Mouse (Mus musculus): ENCODE data around the gene Rtbdn. TPM values are rescaled to one million over a fixed set of nuclear protein-coding genes. Genes with fewer than 3 reads are reported as not detected.
A peak's percentile ranks its signal among the peaks of the same experiment; 100 is the strongest.

The Rtbdn gene
- polyA plus RNA-seq, 1 experiment from 2014 or later = 0.15 TPM

DNA sequence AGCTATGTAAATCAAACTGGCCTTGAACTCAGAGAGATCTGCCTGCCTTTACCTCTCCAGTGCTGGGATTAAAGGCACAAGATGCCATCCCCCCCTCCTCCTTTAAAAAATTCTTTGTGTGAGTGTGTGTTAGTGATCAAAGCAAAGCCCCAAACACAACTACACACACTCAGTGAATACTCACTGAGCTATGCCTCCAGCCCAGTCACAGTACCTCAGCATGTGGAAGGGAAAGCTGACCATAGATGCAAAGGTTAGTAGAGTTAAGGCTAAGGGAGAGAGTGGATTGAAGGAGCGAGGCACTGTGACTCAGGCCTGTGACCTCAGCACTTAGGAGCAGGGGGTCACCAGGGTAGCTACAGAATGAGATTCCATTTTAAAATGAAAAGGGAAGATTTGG is 26.3 kb downstream of the Rtbdn start:
- 83% methylated on average over 1 of the region's 1 CpGs for whole genome bisulfite sequencing
- Histone ChIP-seq H3K9me3 (ENCODE audit: control insufficient read depth, low read length) (no peaks in the 10 kb centered on the region), H3K4me3 (ENCODE audit: low read depth, low read length) (no peak overlapping the region), H3K4me2 (no peak overlapping the region), H3K27me3 (ENCODE audit: control insufficient read depth, insufficient read depth, low read length) (peaks cover 15% of the 10 kb centered on the region), H3K4me1 (ENCODE audit: control insufficient read depth, insufficient read depth, low read length) (peaks cover 38% of the 10 kb centered on the region), H3K9ac (ENCODE audit: low read length) (no peak overlapping the region), H3K36me3 (ENCODE audit: control insufficient read depth, insufficient read depth, low read length) (0 out of 2 replicates have a peak, but pooled peaks cover 3% of the 10 kb centered on the region), H3K27ac (ENCODE audit: low read depth, low read length) (no peak overlapping the region)
- ATAC-seq (ENCODE audit: low FRiP score) (no peak), DNase-seq (ENCODE audit: low spot score, missing footprints) (no peak)

DNA sequence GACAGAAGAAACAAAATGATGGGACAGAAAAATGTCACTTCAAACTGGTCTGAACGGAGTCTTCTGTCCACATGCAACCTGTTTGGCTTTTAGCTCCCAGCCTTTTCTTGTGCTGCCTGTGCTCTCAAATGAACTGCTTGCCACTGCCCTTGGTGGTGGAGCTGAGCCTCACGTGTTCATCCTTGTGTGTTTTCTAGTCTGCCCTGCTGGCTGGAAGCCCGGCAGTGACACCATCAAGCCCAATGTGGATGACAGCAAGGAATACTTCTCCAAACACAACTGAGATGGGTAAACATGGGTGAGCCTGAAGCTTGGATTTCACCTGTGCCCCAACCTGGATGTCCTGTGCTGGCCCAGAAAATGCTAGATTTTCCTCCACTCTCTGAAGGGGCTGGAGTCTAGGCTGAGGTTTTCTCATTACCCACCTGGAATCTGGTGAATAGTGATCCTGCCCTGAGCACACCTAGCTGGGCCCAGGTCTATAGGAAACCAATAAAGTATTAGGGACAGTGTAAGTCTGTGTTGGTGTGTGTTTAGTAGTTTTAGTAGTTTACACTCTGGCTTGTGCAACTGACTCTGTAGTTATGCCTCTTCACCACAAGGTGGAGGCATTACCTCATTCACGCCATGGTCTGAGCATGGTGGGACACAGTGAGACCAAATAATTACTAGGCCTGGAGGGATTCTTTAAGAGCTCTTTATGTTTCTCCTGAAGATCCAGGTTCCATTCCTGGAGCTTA is 27.2 kb downstream of the Rtbdn start:
- H3K27ac ChIP-seq (ENCODE audit: low read depth, low read length) = no peak overlapping the region
- 0 out of 2 replicates have a peak, but pooled peaks cover 3% of the 10 kb centered on the region for H3K36me3 ChIP-seq (ENCODE audit: control insufficient read depth, insufficient read depth, low read length)
- peaks cover 24% of the 10 kb centered on the region for H3K27me3 ChIP-seq (ENCODE audit: control insufficient read depth, insufficient read depth, low read length)
- H3K4me2 ChIP-seq = no peak overlapping the region
- WGBS = 61% methylated on average over 4 of the region's 4 CpGs
- H3K9ac ChIP-seq (ENCODE audit: low read length) = no peak overlapping the region
- no peak for ATAC-seq (ENCODE audit: low FRiP score)
- DNase-seq (ENCODE audit: low spot score, missing footprints) = peak; percentile 89
- H3K4me1 ChIP-seq (ENCODE audit: control insufficient read depth, insufficient read depth, low read length) = peaks cover 41% of the 10 kb centered on the region
- no peak overlapping the region for H3K4me3 ChIP-seq (ENCODE audit: low read depth, low read length)
- H3K9me3 ChIP-seq (ENCODE audit: control insufficient read depth, low read length) = no peaks in the 10 kb centered on the region

DNA sequence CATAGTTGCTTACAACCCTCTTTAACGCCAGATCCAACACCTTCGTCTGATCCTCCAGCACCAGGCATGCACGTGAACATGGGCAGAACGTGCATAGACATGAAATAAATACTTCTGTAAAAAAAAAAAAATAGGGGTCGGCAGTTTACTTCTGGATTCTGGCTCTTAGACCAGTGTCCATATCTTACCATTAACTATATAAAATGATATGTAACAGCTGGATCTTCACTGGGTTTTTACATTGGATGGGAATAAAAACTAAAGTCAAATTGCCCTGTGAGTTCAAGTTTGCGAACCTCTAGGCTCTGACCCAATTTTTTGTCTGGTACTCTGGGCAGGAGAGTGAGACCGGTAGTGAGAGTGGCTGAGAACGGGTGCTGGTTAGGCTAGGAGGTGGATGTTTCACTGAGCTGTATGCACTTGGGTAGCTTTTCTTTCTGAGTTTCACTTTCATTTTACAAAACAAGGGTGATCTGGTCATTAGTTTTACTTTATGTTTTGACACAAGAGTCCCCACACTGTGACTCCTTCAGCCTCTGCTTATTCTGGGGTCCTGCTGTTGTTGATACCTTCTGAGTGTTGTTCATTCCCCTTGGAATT is 27.9 kb downstream of the Rtbdn start:
- H3K9ac ChIP-seq (ENCODE audit: low read length) = no peak overlapping the region
- H3K4me2 ChIP-seq = no peak overlapping the region
- peaks cover 45% of the 10 kb centered on the region for H3K4me1 ChIP-seq (ENCODE audit: control insufficient read depth, insufficient read depth, low read length)
- ATAC-seq (ENCODE audit: low FRiP score) (no peak), DNase-seq (ENCODE audit: low spot score, missing footprints) (no peak)
- 81% methylated on average over 8 of the region's 8 CpGs for WGBS
- H3K36me3 ChIP-seq (ENCODE audit: control insufficient read depth, insufficient read depth, low read length) = 0 out of 2 replicates have a peak, but pooled peaks cover 3% of the 10 kb centered on the region
- H3K9me3 ChIP-seq (ENCODE audit: control insufficient read depth, low read length) = no peaks in the 10 kb centered on the region
- H3K4me3 ChIP-seq (ENCODE audit: low read depth, low read length) = no peak overlapping the region
- peaks cover 30% of the 10 kb centered on the region for H3K27me3 ChIP-seq (ENCODE audit: control insufficient read depth, insufficient read depth, low read length)
- no peak overlapping the region for H3K27ac ChIP-seq (ENCODE audit: low read depth, low read length)

DNA sequence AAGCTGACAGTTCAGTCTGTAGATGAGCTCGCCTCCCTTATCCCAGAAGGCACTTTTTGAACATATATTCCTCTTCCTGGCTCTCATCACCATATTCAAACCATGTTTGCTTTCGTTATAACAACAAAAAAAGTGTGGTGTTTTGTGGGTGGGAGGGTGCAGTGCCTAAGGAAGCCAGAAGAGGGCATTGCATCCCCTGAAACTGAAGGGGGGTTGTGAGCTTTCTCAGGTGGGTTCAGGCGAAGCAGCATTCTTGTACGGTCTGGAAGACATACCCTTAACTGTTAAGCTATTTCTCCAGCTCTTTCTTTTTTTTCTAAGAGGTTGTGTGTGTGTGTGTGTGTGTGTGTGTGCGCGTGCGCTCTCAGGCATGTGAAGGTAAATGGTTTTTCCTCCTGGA is 28.6 kb downstream of the Rtbdn start:
- Histone ChIP-seq H3K4me1 (ENCODE audit: control insufficient read depth, insufficient read depth, low read length) (peaks cover 48% of the 10 kb centered on the region), H3K9ac (ENCODE audit: low read length) (no peak overlapping the region), H3K4me2 (no peak overlapping the region; the same call in 1 of the 2 replicates), H3K4me3 (ENCODE audit: low read depth, low read length) (no peak overlapping the region), H3K27me3 (ENCODE audit: control insufficient read depth, insufficient read depth, low read length) (peaks cover 35% of the 10 kb centered on the region), H3K9me3 (ENCODE audit: control insufficient read depth, low read length) (no peaks in the 10 kb centered on the region), H3K36me3 (ENCODE audit: control insufficient read depth, insufficient read depth, low read length) (0 out of 2 replicates have a peak, but pooled peaks cover 3% of the 10 kb centered on the region), H3K27ac (ENCODE audit: low read depth, low read length) (no peak overlapping the region)
- DNase-seq (ENCODE audit: low spot score, missing footprints) = peak; percentile 93
- WGBS = 34% methylated on average over 7 of the region's 7 CpGs
- ATAC-seq (ENCODE audit: low FRiP score) = no peak

DNA sequence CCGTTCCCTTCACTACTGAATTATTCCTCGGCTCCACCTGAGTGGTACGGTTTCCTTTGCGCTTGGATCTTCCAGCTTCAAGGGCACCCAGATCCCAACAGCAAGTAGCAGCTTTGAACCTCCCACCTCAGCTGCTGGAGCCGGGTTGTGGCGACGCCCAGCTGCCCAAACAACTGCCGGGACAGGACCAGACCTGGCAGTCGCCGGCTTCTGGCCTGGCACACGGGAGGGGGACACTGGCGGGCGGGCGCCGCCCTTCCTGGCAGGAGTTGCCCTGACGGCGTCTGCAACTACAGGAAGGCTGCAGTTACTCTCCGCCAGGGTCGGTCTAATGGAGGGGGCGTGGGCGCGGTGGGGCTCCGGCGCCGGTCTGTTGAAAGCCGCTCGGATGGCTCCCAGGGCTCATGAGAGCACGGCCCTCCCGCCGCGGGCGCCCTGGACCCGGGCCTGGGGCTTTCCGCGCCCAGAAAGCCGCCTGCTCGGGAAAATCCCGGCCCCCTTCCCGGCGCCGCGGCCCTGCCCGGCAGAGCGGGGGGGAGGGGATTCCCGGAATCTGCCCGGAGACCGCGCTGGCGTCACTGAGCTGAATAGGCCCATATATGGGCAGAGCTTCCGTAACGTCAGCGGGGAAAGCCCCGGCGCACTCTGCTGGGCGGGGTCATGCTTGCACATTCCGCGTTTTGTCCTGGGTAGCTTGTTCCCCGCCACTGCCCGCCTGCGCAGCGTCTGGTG is 29.4 kb downstream of the Rtbdn start:
- Histone ChIP-seq H3K4me2 (peak overlapping the region; percentile 68), H3K27me3 (ENCODE audit: control insufficient read depth, insufficient read depth, low read length) (peaks cover 36% of the 10 kb centered on the region), H3K4me1 (ENCODE audit: control insufficient read depth, insufficient read depth, low read length) (peaks cover 43% of the 10 kb centered on the region), H3K27ac (ENCODE audit: low read depth, low read length) (no peak overlapping the region), H3K9ac (ENCODE audit: low read length) (peak overlapping the region; percentile 36), H3K4me3 (ENCODE audit: low read depth, low read length) (peak overlapping the region; percentile 33), H3K36me3 (ENCODE audit: control insufficient read depth, insufficient read depth, low read length) (0 out of 2 replicates have a peak, but pooled peaks cover 3% of the 10 kb centered on the region), H3K9me3 (ENCODE audit: control insufficient read depth, low read length) (no peaks in the 10 kb centered on the region)
- ATAC-seq (ENCODE audit: low FRiP score) (peak; percentile 89), DNase-seq (ENCODE audit: low spot score, missing footprints) (peak; percentile 99)
- WGBS = 1% methylated on average over 59 of the region's 61 CpGs

DNA sequence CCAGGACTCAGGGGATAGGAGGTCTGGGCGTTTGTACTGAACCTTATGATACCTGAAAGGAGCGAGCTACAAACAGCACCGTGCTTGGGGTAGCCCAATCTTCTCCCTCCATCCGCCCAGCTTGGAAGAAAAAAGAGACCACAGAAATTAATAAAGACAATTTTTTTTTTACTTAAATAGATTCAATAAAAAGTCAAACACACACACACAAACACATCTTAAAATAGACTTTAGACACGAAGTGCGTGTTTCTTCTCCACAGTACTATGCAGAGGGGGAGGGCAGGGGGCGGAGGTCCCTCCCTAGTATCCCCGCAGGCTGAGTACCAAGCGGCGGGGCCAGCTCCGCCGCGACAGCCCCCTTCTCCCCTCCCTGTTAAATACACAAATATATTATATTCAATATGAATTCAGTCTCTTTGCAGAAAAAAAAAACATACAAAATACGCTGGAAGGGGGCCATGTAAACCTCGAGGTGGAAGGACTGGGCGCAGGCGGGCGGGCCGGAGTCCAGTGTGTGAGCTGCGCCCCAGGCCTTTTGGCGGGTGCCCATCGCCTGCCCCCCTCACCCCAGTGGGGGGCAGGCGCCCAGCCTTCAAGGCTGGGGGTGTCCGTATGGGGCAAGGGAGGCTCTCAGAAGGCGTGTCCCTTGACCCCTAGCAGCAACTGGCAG is 30.1 kb downstream of the Rtbdn start:
- peaks cover 43% of the 10 kb centered on the region for H3K4me1 ChIP-seq (ENCODE audit: control insufficient read depth, insufficient read depth, low read length)

DNA sequence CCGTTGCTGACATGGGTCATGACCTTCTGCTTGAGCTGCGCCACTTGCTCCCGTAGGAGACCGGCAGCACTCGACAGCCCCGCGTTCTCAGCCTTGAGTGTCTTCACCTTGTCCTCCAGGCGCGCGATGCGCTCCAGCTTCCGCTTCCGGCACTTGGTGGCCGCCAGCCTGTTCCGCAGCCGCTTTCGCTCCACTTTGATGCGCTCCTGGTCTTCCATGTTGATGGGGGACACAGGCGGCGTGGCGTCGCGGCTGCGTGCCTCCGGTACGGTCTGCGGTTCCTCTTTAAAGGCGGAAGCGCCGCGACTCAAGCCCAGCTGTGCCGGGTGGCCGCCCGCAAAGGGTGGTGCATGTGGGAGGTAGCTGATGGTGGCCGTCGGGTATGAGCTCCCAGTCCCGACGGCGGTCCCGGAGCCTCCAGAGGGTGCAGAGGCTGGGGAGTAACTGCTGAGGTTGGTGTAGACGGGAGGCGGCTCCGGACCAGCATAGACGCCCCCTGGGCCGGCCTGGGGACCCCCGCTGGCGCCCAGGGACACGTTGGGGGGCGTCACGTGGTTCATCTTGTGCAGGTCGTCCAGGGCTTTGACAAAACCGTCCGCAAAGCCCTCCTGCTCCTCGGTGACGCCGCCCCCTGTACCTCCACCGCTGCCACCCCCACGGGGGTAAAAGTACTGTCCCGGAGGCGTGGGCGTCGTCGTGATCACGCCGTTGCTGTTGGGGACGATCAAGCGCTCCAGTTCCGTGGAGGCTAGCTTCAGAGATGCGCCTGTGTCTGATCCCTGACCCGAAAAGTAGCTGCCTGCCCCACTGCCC is 30.9 kb downstream of the Rtbdn start:
- H3K9ac ChIP-seq (ENCODE audit: low read length) = peak overlapping the region; percentile 53
- DNase-seq (ENCODE audit: low spot score, missing footprints) (peak; percentile 88), ATAC-seq (ENCODE audit: low FRiP score) (no peak)
- no peaks in the 10 kb centered on the region for H3K9me3 ChIP-seq (ENCODE audit: control insufficient read depth, low read length)
- H3K27ac ChIP-seq (ENCODE audit: low read depth, low read length) = no peak overlapping the region; the same call in 1 of the 2 replicates
- H3K4me3 ChIP-seq (ENCODE audit: low read depth, low read length) = peak overlapping the region; percentile 33
- H3K27me3 ChIP-seq (ENCODE audit: control insufficient read depth, insufficient read depth, low read length) = peaks cover 38% of the 10 kb centered on the region
- H3K4me1 ChIP-seq (ENCODE audit: control insufficient read depth, insufficient read depth, low read length) = peaks cover 43% of the 10 kb centered on the region
- H3K36me3 ChIP-seq (ENCODE audit: control insufficient read depth, insufficient read depth, low read length) = no peaks in the 10 kb centered on the region
- WGBS = 1% methylated on average over 70 of the region's 70 CpGs
- H3K4me2 ChIP-seq = peak overlapping the region; percentile 68

More for the DNA sequence above, 30.1 kb downstream of the Rtbdn start:
- Histone ChIP-seq H3K9me3 (ENCODE audit: control insufficient read depth, low read length) (no peaks in the 10 kb centered on the region), H3K4me3 (ENCODE audit: low read depth, low read length) (peak overlapping the region; percentile 33), H3K4me2 (peak overlapping the region; percentile 68), H3K36me3 (ENCODE audit: control insufficient read depth, insufficient read depth, low read length) (no peaks in the 10 kb centered on the region), H3K9ac (ENCODE audit: low read length) (0 out of 2 replicates have a peak overlapping the region, but pooled peaks have one; percentile 36), H3K27ac (ENCODE audit: low read depth, low read length) (no peak overlapping the region), H3K27me3 (ENCODE audit: control insufficient read depth, insufficient read depth, low read length) (peaks cover 38% of the 10 kb centered on the region)
- 6% methylated on average over 25 of the region's 25 CpGs for WGBS
- no peak for ATAC-seq (ENCODE audit: low FRiP score)
- DNase-seq (ENCODE audit: low spot score, missing footprints) = no peak
